ENCODE assay signal across 12 mouse cellular contexts in genomic region chr3:97659746-97660145, GRCm38 (mm10). TPM values are rescaled to one million over a fixed set of nuclear protein-coding genes. Genes with fewer than 3 reads are reported as not detected.
A peak's percentile ranks its signal among the peaks of the same experiment; 100 is the strongest.
DNase-seq lines count a peak whose midpoint lies in the region; ATAC-seq and TF ChIP-seq lines count a peak whose summit lies in the region.
"Had no signal": no experiment of that assay in that cellular context is flagged by ENCODE, and none has a peak within 500 bp of the region (broad histone marks: within the 10 kb centered on the region; RNA-seq: fewer than 3 reads in every experiment).

No protein-coding gene starts in this region.

- WGBS in midbrain, embryonic 13.5 days: 93% methylated on average over 7 of the region's 7 CpGs
- WGBS in midbrain, embryonic 11.5 days: 94% methylated on average over 7 of the region's 7 CpGs
- WGBS in hindbrain, embryonic 15.5 days: 67% methylated on average over 7 of the region's 7 CpGs
- 82% methylated on average over 7 of the region's 7 CpGs for WGBS in stomach, embryonic 16.5 days

- 0 out of 2 replicates have a peak overlapping the region, but pooled peaks have one; percentile 36 for H3K9ac ChIP-seq in midbrain, embryonic 13.5 days (replicated peaks)
- H3K9ac ChIP-seq in midbrain, embryonic 11.5 days (ENCODE audit: low read length): no peak overlapping the region
- 0 out of 2 replicates have a peak overlapping the region, but pooled peaks have one; percentile 72 for H3K9ac ChIP-seq in hindbrain, embryonic 15.5 days
- peak overlapping the region; percentile 85 for H3K9ac ChIP-seq in stomach, embryonic 16.5 days (ENCODE audit: low read length)

- peaks cover 21% of the 10 kb centered on the region for H3K36me3 ChIP-seq in midbrain, embryonic 13.5 days
- no peaks in the 10 kb centered on the region for H3K36me3 ChIP-seq in midbrain, embryonic 11.5 days (ENCODE audit: control insufficient read depth, insufficient read depth, low read length)
- peaks cover 23% of the 10 kb centered on the region for H3K36me3 ChIP-seq in hindbrain, embryonic 15.5 days
- H3K36me3 ChIP-seq in stomach, embryonic 16.5 days (ENCODE audit: control insufficient read depth, insufficient read depth, low read length): 0 out of 2 replicates have a peak, but pooled peaks cover 2% of the 10 kb centered on the region

- DNase-seq in gastrocnemius, adult 2 months: no peak
- no peak for DNase-seq in gastrocnemius, postnatal 4 days (ENCODE audit: low spot score in 2 of 2)
- no peak for DNase-seq in midbrain, embryonic 11.5 days (ENCODE audit: low spot score, missing footprints)
- DNase-seq in right cerebral cortex, postnatal 14 days: no peak
- no peak for DNase-seq in cerebellum, adult 11-12 months
- DNase-seq: gastrocnemius, postnatal 10 days had no signal

- H3K4me3 ChIP-seq in gastrocnemius, adult 2 months: peak overlapping the region; percentile 96
- no peak overlapping the region; the same call in 1 of the 2 replicates for H3K4me3 ChIP-seq in midbrain, embryonic 13.5 days (replicated peaks)
- no peak overlapping the region for H3K4me3 ChIP-seq in midbrain, embryonic 11.5 days (ENCODE audit: low read depth, low read length)
- peak overlapping the region; percentile 88 for H3K4me3 ChIP-seq in hindbrain, embryonic 15.5 days
- peak overlapping the region; percentile 71; the same call in 1 of the 2 replicates for H3K4me3 ChIP-seq in stomach, embryonic 16.5 days (replicated peaks; ENCODE audit: low read length)

- peak overlapping the region; percentile 78; the same call in 1 of the 2 replicates for H3K4me2 ChIP-seq in midbrain, embryonic 13.5 days (replicated peaks)
- H3K4me2 ChIP-seq in midbrain, embryonic 11.5 days: no peak overlapping the region
- peak overlapping the region; percentile 83 for H3K4me2 ChIP-seq in hindbrain, embryonic 15.5 days
- H3K4me2 ChIP-seq in stomach, embryonic 16.5 days (ENCODE audit: low read depth, low read length): peak overlapping the region; percentile 85; the same call in 1 of the 2 replicates

- intact Hi-C loops in gastrocnemius, adult 2 months (cut with DNase I): loop anchor here (5.0 kb wide), 1 partner anchor 108 kb away; no protein-coding TSS in a partner anchor

- TF ChIP-seq CTCF in gastrocnemius, adult 2 months (IDR thresholded peaks at IDR 0.05): no peak

- no peaks in the 10 kb centered on the region for H3K27me3 ChIP-seq in midbrain, embryonic 13.5 days
- H3K27me3 ChIP-seq in midbrain, embryonic 11.5 days (ENCODE audit: control insufficient read depth, insufficient read depth, low read length): no peaks in the 10 kb centered on the region
- no peaks in the 10 kb centered on the region for H3K27me3 ChIP-seq in hindbrain, embryonic 15.5 days
- no peaks in the 10 kb centered on the region for H3K27me3 ChIP-seq in stomach, embryonic 16.5 days (ENCODE audit: control insufficient read depth, insufficient read depth, low read length)

- peaks cover 2% of the 10 kb centered on the region; the same call in 1 of the 2 replicates for H3K9me3 ChIP-seq in midbrain, embryonic 13.5 days
- H3K9me3 ChIP-seq in midbrain, embryonic 11.5 days (ENCODE audit: control insufficient read depth, low read length): no peaks in the 10 kb centered on the region
- H3K9me3 ChIP-seq in hindbrain, embryonic 15.5 days: no peaks in the 10 kb centered on the region
- 0 out of 2 replicates have a peak, but pooled peaks cover 2% of the 10 kb centered on the region for H3K9me3 ChIP-seq in stomach, embryonic 16.5 days (replicated peaks; ENCODE audit: control insufficient read depth, low read length)

- H3K27ac ChIP-seq in gastrocnemius, adult 2 months: peak overlapping the region; percentile 94
- no peak overlapping the region for H3K27ac ChIP-seq in midbrain, embryonic 13.5 days
- no peak overlapping the region for H3K27ac ChIP-seq in midbrain, embryonic 11.5 days (ENCODE audit: low read depth, low read length)
- H3K27ac ChIP-seq in hindbrain, embryonic 15.5 days (replicated peaks): no peak overlapping the region
- 0 out of 2 replicates have a peak overlapping the region, but pooled peaks have one; percentile 10 for H3K27ac ChIP-seq in stomach, embryonic 16.5 days (ENCODE audit: low read length)

- ATAC-seq in midbrain, embryonic 13.5 days: no peak
- no peak for ATAC-seq in midbrain, embryonic 11.5 days (ENCODE audit: low FRiP score)
- ATAC-seq in hindbrain, embryonic 15.5 days (ENCODE audit: low FRiP score, low read depth): no peak
- ATAC-seq in stomach, embryonic 16.5 days (ENCODE audit: insufficient read depth, low FRiP score): no peak

- peaks cover 15% of the 10 kb centered on the region for H3K4me1 ChIP-seq in midbrain, embryonic 13.5 days (replicated peaks)
- H3K4me1 ChIP-seq in midbrain, embryonic 11.5 days (ENCODE audit: control insufficient read depth, insufficient read depth, low read length): peaks cover 10% of the 10 kb centered on the region
- H3K4me1 ChIP-seq in hindbrain, embryonic 15.5 days (replicated peaks): peaks cover 25% of the 10 kb centered on the region
- H3K4me1 ChIP-seq in stomach, embryonic 16.5 days (ENCODE audit: control insufficient read depth, insufficient read depth, low read length): peaks cover 12% of the 10 kb centered on the region

RNA-seq across cellular contexts. Expression of gene Prkab2, which starts 1.8 kb away (rescaled TPM):
- total RNA-seq in gastrocnemius, adult 2 months (2021): 100 to 1,000 TPM; 137 to 243 TPM
- total RNA-seq in gastrocnemius, postnatal 4 days (2021): 10 to 100 TPM; 32.1 to 32.2 TPM
- 7.3 and 7.5 TPM in 2 replicates for polyA plus RNA-seq in midbrain, embryonic 13.5 days (2015; fragmentation: Nextera tagmentation; extraction: Ambion mirVana)
- 6.4 and 6.9 TPM in 2 replicates for polyA plus RNA-seq in midbrain, embryonic 11.5 days (2014; fragmentation: Nextera tagmentation; extraction: Ambion mirVana)
- polyA plus RNA-seq in hindbrain, embryonic 15.5 days (2015; fragmentation: Nextera tagmentation; extraction: Ambion mirVana): 15.0 and 15.5 TPM in 2 replicates
- polyA plus RNA-seq in stomach, embryonic 16.5 days (2015; fragmentation: Nextera tagmentation; extraction: Ambion mirVana): 10.3 and 10.8 TPM in 2 replicates

RNA-seq across cellular contexts. Expression of gene Gm17651, which starts 14.7 kb away (rescaled TPM):
- total RNA-seq in gastrocnemius, adult 2 months (2021): not detected
- not detected for total RNA-seq in gastrocnemius, postnatal 4 days (2021)
- polyA plus RNA-seq in midbrain, embryonic 13.5 days (2015; fragmentation: Nextera tagmentation; extraction: Ambion mirVana): not detected in 2 replicates
- not detected in 2 replicates for polyA plus RNA-seq in midbrain, embryonic 11.5 days (2014; fragmentation: Nextera tagmentation; extraction: Ambion mirVana)
- not detected in 2 replicates for polyA plus RNA-seq in hindbrain, embryonic 15.5 days (2015; fragmentation: Nextera tagmentation; extraction: Ambion mirVana)
- polyA plus RNA-seq in stomach, embryonic 16.5 days (2015; fragmentation: Nextera tagmentation; extraction: Ambion mirVana): not detected in 2 replicates
- total RNA-seq: gastrocnemius, postnatal 10 days; left cerebral cortex, postnatal 10 days had no signal
- polyA plus RNA-seq: neural tube, embryonic 11.5 days; thymus, postnatal 0 days had no signal

RNA-seq across cellular contexts. Expression of gene Fmo5, which starts 31.1 kb away (rescaled TPM):
- 1 to 10 TPM; 6.5 to 7.3 TPM for total RNA-seq in gastrocnemius, adult 2 months (2021)
- 1 to 10 TPM; 3.8 to 4.4 TPM for total RNA-seq in gastrocnemius, postnatal 4 days (2021)
- polyA plus RNA-seq in midbrain, embryonic 13.5 days (2015; fragmentation: Nextera tagmentation; extraction: Ambion mirVana): 0.66 and 0.71 TPM in 2 replicates
- 0.40 and 0.77 TPM in 2 replicates for polyA plus RNA-seq in midbrain, embryonic 11.5 days (2014; fragmentation: Nextera tagmentation; extraction: Ambion mirVana)
- polyA plus RNA-seq in hindbrain, embryonic 15.5 days (2015; fragmentation: Nextera tagmentation; extraction: Ambion mirVana): 0.62 and 1.2 TPM in 2 replicates
- polyA plus RNA-seq in stomach, embryonic 16.5 days (2015; fragmentation: Nextera tagmentation; extraction: Ambion mirVana): 9.8 and 10.4 TPM in 2 replicates

RNA-seq across cellular contexts. Expression of gene Chd1l, which starts 49.7 kb away (rescaled TPM):
- total RNA-seq in gastrocnemius, adult 2 months (2021): 10 to 100 TPM; 10.6 to 11.5 TPM
- 10 to 100 TPM; 12.9 to 13.8 TPM for total RNA-seq in gastrocnemius, postnatal 4 days (2021)
- 7.2 and 8.2 TPM in 2 replicates for polyA plus RNA-seq in midbrain, embryonic 13.5 days (2015; fragmentation: Nextera tagmentation; extraction: Ambion mirVana)
- 20.1 and 20.4 TPM in 2 replicates for polyA plus RNA-seq in midbrain, embryonic 11.5 days (2014; fragmentation: Nextera tagmentation; extraction: Ambion mirVana)
- polyA plus RNA-seq in hindbrain, embryonic 15.5 days (2015; fragmentation: Nextera tagmentation; extraction: Ambion mirVana): 6.3 and 6.7 TPM in 2 replicates
- polyA plus RNA-seq in stomach, embryonic 16.5 days (2015; fragmentation: Nextera tagmentation; extraction: Ambion mirVana): 15.8 and 16.2 TPM in 2 replicates

Comparison
In these comparisons a context has a peak if more than half of its experiments do, and no peak if none do; other contexts are left out.
1. H3K27ac ChIP-seq: peak in gastrocnemius, adult 2 months (single experiment) and stomach, embryonic 16.5 days (single experiment); none in midbrain, embryonic 13.5 days (single experiment), midbrain, embryonic 11.5 days (single experiment) and hindbrain, embryonic 15.5 days (single experiment).
2. H3K4me3 ChIP-seq: peak in gastrocnemius, adult 2 months (single experiment), hindbrain, embryonic 15.5 days (single experiment) and stomach, embryonic 16.5 days (single experiment); none in midbrain, embryonic 13.5 days (single experiment) and midbrain, embryonic 11.5 days (single experiment).